Mouse (Mus musculus) c-Kit-positive CD71-positive TER-119-negative erythroid progenitor cells, embryonic 14.5 days (primary cell): ENCODE measurements around the gene 4430402I18Rik.

Experiments
- DNase-seq: peaks from one replicate; pipeline ENCODE4 v3.0.0-alpha.2; 2013; ENCODE audit warnings: low read depth

The 4430402I18Rik gene

GRCm38 (mm10) chr19:28968178-28968577, 578 bp upstream of the 4430402I18Rik start:
- DNase-seq, result no peak

- DNase-seq, result no peak
These were observed 3.1 kb downstream of the 4430402I18Rik start for GRCm38 (mm10) chr19:28964552-28964903.

- peak; percentile 46 for DNase-seq
These were observed 3.6 kb downstream of the 4430402I18Rik start, which contains the start of gene Plpp6 for GRCm38 (mm10) chr19:28963842-28964551. TSS of gene Plpp6 (plus strand) at chr19:28963953.

- DNase-seq, result no peak
These were observed 4.1 kb downstream of the 4430402I18Rik start for GRCm38 (mm10) chr19:28963513-28963841.

- DNase-seq, result no peak
These were observed 4.5 kb downstream of the 4430402I18Rik start for GRCm38 (mm10) chr19:28963113-28963512.

- no peak for DNase-seq
These were observed 16.3 kb downstream of the 4430402I18Rik start for GRCm38 (mm10) chr19:28951251-28951650.

- DNase-seq, result no peak
These were observed 20.3 kb downstream of the 4430402I18Rik start for GRCm38 (mm10) chr19:28947311-28947710.

GRCm38 (mm10) chr19:28946782-28947181, 20.8 kb downstream of the 4430402I18Rik start:
- no peak for DNase-seq

GRCm38 (mm10) chr19:28941271-28941670, 26.3 kb downstream of the 4430402I18Rik start:
- DNase-seq, result no peak

GRCm38 (mm10) chr19:28940135-28940874, 27.3 kb downstream of the 4430402I18Rik start:
- no peak for DNase-seq

- no peak for DNase-seq
These were observed 32.7 kb downstream of the 4430402I18Rik start for GRCm38 (mm10) chr19:28934897-28935296.

GRCm38 (mm10) chr19:28929034-28929433, 38.6 kb downstream of the 4430402I18Rik start:
- no peak for DNase-seq

GRCm38 (mm10) chr19:28927396-28927795, 40.2 kb downstream of the 4430402I18Rik start:
- no peak for DNase-seq

- DNase-seq, result no peak
These were observed 41.2 kb downstream of the 4430402I18Rik start for GRCm38 (mm10) chr19:28926366-28926765.

- DNase-seq, result no peak
These were observed 49.8 kb downstream of the 4430402I18Rik start for GRCm38 (mm10) chr19:28917839-28918238.

- DNase-seq, result no peak
These were observed 51.1 kb downstream of the 4430402I18Rik start for GRCm38 (mm10) chr19:28916492-28916891.

- DNase-seq, result no peak
These were observed 51.9 kb downstream of the 4430402I18Rik start for GRCm38 (mm10) chr19:28915602-28916250.

- DNase-seq, result no peak
These were observed 53.0 kb downstream of the 4430402I18Rik start for GRCm38 (mm10) chr19:28914598-28914997.

- DNase-seq, result no peak
These were observed 58.9 kb downstream of the 4430402I18Rik start for GRCm38 (mm10) chr19:28908693-28909092.

GRCm38 (mm10) chr19:28908186-28908585, 59.4 kb downstream of the 4430402I18Rik start:
- no peak for DNase-seq

- no peak for DNase-seq
These were observed 64.0 kb downstream of the 4430402I18Rik start for GRCm38 (mm10) chr19:28903536-28904119.

GRCm38 (mm10) chr19:28902806-28903205, 64.8 kb downstream of the 4430402I18Rik start:
- no peak for DNase-seq

- DNase-seq, result no peak
These were observed 65.5 kb downstream of the 4430402I18Rik start for GRCm38 (mm10) chr19:28902111-28902510.
